Mouse (Mus musculus) liver, postnatal 0 days (tissue): ENCODE data around the gene Nt5e.

Source experiments
- CTCF ChIP-seq: sonication (generic); IDR thresholded peaks from 2 replicates; pipeline ENCODE4 v1.5.1; 2016; ENCODE audit warnings: antibody characterized with exemption, low read depth
- EP300 ChIP-seq: IDR thresholded peaks from 2 replicates; pipeline ENCODE4 v1.6.1; 2016; ENCODE audit warnings: antibody characterized with exemption, low read depth, mild to moderate bottlenecking

- TF ChIP-seq CTCF (no peak), EP300 (no peak)
Measured at GRCm38 (mm10) chr9:88373001-88373400, 46.0 kb downstream of the Nt5e start.
